Mouse (Mus musculus) stomach, embryonic 16.5 days (tissue): Measurements from ENCODE around the gene Wdr41. TPM values are rescaled to one million over a fixed set of nuclear protein-coding genes. Genes with fewer than 3 reads are reported as not detected.

Experiments
- ATAC-seq: fragments of 200-750 bp; cut with Nextera tagmentation; 2 replicates; pipeline ENCODE4 v1.8.0; 2017; ENCODE audit warnings: moderate number of reproducible peaks, moderate TSS enrichment; ENCODE audit not compliant: insufficient read depth, low FRiP score
- H3K27ac ChIP-seq: fragments of 300-500 bp; sonication (generic); 2 replicates; pipeline ENCODE4 v1.5.1; 2014; ENCODE audit warnings: low read length
- H3K27me3 ChIP-seq: fragments of 300-500 bp; sonication (generic); 2 replicates; pipeline ENCODE4 v1.6.1; 2014; ENCODE audit warnings: low read length, control low read depth, mixed read lengths; ENCODE audit not compliant: control insufficient read depth, insufficient read depth
- H3K36me3 ChIP-seq: fragments of 300-500 bp; sonication (generic); 2 replicates; pipeline ENCODE4 v1.6.1; 2014; ENCODE audit warnings: low read length; ENCODE audit not compliant: control insufficient read depth, insufficient read depth
- H3K4me1 ChIP-seq: fragments of 300-500 bp; sonication (generic); 2 replicates; pipeline ENCODE4 v1.6.1; 2014; ENCODE audit warnings: low read length, control low read depth, mixed read lengths; ENCODE audit not compliant: control insufficient read depth, insufficient read depth
- H3K4me2 ChIP-seq: fragments of 300-500 bp; sonication (generic); 2 replicates; pipeline ENCODE4 v1.6.1; 2014; ENCODE audit warnings: low read depth, low read length, mixed read lengths
- H3K4me3 ChIP-seq: fragments of 300-500 bp; sonication (generic); replicated peaks from 2 replicates; pipeline ENCODE4 v1.5.1; 2014; ENCODE audit warnings: mild to moderate bottlenecking, low read length
- H3K9ac ChIP-seq: fragments of 300-500 bp; sonication (generic); 2 replicates; pipeline ENCODE4 v1.6.1; 2014; ENCODE audit warnings: low read length
- H3K9me3 ChIP-seq: fragments of 300-500 bp; sonication (generic); replicated peaks from 2 replicates; pipeline ENCODE4 v1.6.1; 2016; ENCODE audit warnings: low read length, control low read depth; ENCODE audit not compliant: control insufficient read depth
- WGBS: fragments of 180-500 bp; shearing (Covaris S2); extraction: QIAGEN DNeasy Blood & Tissue Kit; methylation state at CpG from one replicate; pipeline ENCODE4 v1.1.7; 2014; 5-methylcytosine and 5-hydroxymethylcytosine counted together
- polyA plus RNA-seq: library from polyadenylated mRNA; unstranded; fragments of >200 nt; fragmentation: Nextera tagmentation; extraction: Ambion mirVana; gene quantifications from 2 replicates; pipeline ENCODE4 v1.2.1, GENCODE M21; 2015

Gene Wdr41
- polyA plus RNA-seq, 1 experiment from 2014 or later, result 20.1 TPM

- no peak for ATAC-seq
- WGBS, result 40% methylated on average over 7 of the region's 7 CpGs
- no peaks in the 10 kb centered on the region for H3K9me3 ChIP-seq
- H3K4me1 ChIP-seq, result peaks cover 10% of the 10 kb centered on the region
- H3K36me3 ChIP-seq, result no peaks in the 10 kb centered on the region
- no peak overlapping the region for H3K9ac ChIP-seq
- no peak overlapping the region for H3K4me3 ChIP-seq
- no peaks in the 10 kb centered on the region for H3K27me3 ChIP-seq
- H3K4me2 ChIP-seq, result no peak overlapping the region
- H3K27ac ChIP-seq, result no peak overlapping the region
Observed at GRCm38 (mm10) chr13:94979081-94979480, 2.9 kb downstream of the Wdr41 start.

GRCm38 (mm10) chr13:94990516-94990915 is 14.4 kb downstream of the Wdr41 start:
- peak; percentile 82 for ATAC-seq
- H3K9ac ChIP-seq, result no peak overlapping the region
- H3K27me3 ChIP-seq, result no peaks in the 10 kb centered on the region
- no peak overlapping the region for H3K4me2 ChIP-seq
- no peak overlapping the region for H3K27ac ChIP-seq
- no peak overlapping the region for H3K4me3 ChIP-seq
- no peaks in the 10 kb centered on the region for H3K4me1 ChIP-seq
- 0 out of 2 replicates have a peak, but pooled peaks cover 5% of the 10 kb centered on the region for H3K36me3 ChIP-seq
- no peaks in the 10 kb centered on the region; the same call in 1 of the 2 replicates for H3K9me3 ChIP-seq
- WGBS, result 44% methylated on average over 5 of the region's 5 CpGs

DNA sequence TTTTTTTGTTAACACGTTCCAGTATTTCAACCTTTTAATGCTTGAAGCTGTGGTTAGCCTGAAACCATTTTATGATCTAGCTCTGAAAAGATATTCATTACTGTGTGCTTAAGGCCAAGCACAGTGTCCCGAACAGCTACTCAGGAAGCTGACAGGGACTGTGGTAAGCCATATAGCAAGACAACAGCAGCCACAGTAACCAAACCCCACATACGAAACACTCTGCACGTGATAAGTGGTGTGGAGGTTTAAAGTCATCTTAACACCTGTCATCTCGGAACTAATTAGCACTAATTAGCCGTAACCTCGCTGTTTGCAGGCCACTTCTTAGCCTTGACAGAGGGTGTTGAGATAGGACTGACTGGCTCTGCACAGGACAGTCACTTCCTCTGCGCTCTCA is 31.1 kb downstream of the Wdr41 start:
- no peaks in the 10 kb centered on the region for H3K27me3 ChIP-seq
- H3K4me3 ChIP-seq, result no peak overlapping the region
- H3K27ac ChIP-seq, result no peak overlapping the region
- no peaks in the 10 kb centered on the region for H3K9me3 ChIP-seq
- no peaks in the 10 kb centered on the region for H3K36me3 ChIP-seq
- ATAC-seq, result no peak
- no peak overlapping the region for H3K4me2 ChIP-seq
- WGBS, result 73% methylated on average over 8 of the region's 8 CpGs
- no peak overlapping the region for H3K9ac ChIP-seq
- no peaks in the 10 kb centered on the region for H3K4me1 ChIP-seq

DNA sequence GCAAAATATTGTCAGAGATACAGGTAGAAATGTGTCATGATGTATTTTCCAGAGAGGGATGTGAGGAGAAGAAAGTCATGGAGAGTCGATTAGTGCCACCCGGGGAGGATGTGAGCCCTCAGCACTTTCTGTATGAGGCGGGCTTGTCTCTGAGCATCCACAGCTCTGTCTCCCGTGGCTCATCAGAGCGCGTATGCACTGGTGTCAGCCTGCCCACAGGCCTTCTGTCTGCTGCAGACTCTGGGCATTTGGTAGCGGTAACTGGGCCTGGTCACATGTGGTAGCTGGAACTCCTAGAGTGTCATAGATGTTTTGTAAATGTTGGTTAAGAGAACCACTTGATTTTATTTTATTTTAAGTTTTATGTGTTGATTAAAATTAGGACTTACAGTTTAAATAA is 33.1 kb downstream of the Wdr41 start:
- no peak overlapping the region for H3K4me3 ChIP-seq
- H3K27me3 ChIP-seq, result no peaks in the 10 kb centered on the region
- no peak for ATAC-seq
- H3K9me3 ChIP-seq, result no peaks in the 10 kb centered on the region
- no peak overlapping the region for H3K27ac ChIP-seq
- H3K36me3 ChIP-seq, result no peaks in the 10 kb centered on the region
- H3K9ac ChIP-seq, result no peak overlapping the region
- no peak overlapping the region for H3K4me2 ChIP-seq
- no peaks in the 10 kb centered on the region for H3K4me1 ChIP-seq
- 93% methylated on average over 7 of the region's 7 CpGs for WGBS

DNA sequence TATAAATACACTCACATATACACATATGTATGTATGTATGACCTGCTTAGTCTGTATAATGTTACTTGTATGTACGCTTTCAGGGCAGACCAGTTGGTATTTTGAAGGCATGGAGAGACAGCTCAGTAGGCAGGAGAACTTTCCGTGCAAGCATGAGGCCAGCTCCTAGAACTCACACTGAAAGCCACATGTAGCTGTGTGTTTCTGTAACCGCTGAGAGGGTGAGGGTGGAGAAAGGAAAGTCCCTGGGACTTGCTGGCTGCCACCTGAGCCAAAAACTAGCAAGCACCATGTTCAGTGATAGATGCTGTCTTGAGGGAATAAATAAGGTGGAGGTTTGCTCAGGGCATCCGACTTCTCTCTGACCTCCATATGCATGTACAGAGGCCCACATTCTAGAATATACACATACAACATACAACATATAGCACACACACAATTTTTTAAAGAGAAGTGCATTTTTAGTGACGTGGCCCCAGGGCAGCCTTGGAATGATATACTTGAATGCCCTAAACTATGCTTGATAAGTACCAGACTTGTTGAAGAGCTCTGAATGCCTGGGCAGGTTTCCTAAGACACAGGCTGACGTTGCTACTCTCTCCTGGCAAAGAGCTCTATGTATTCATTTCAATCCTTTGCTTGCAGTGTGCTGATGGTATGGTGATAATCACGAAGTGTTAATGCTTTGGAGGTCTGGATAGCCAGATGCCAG is 35.6 kb downstream of the Wdr41 start:
- Histone ChIP-seq H3K4me1 (no peaks in the 10 kb centered on the region), H3K9me3 (no peaks in the 10 kb centered on the region), H3K4me2 (no peak overlapping the region), H3K27ac (no peak overlapping the region), H3K4me3 (no peak overlapping the region), H3K9ac (no peak overlapping the region), H3K36me3 (no peaks in the 10 kb centered on the region), H3K27me3 (no peaks in the 10 kb centered on the region)
- no peak for ATAC-seq
- 88% methylated on average over 7 of the region's 7 CpGs for WGBS

- H3K27ac ChIP-seq, result no peak overlapping the region
Observed at GRCm38 (mm10) chr13:95017278-95017677, 41.1 kb downstream of the Wdr41 start.

GRCm38 (mm10) chr13:95017916-95018315 is 41.8 kb downstream of the Wdr41 start:
- Histone ChIP-seq H3K4me1 (0 out of 2 replicates have a peak, but pooled peaks cover 6% of the 10 kb centered on the region), H3K27ac (no peak overlapping the region), H3K36me3 (no peaks in the 10 kb centered on the region), H3K27me3 (no peaks in the 10 kb centered on the region), H3K4me2 (no peak overlapping the region), H3K9ac (no peak overlapping the region), H3K9me3 (no peaks in the 10 kb centered on the region), H3K4me3 (no peak overlapping the region)
- peak; percentile 78 for ATAC-seq
- WGBS, result 2% methylated on average over 9 of the region's 9 CpGs

More at GRCm38 (mm10) chr13:95017278-95017677, 41.1 kb downstream of the Wdr41 start:
- Histone ChIP-seq H3K27me3 (no peaks in the 10 kb centered on the region), H3K4me3 (no peak overlapping the region), H3K4me1 (0 out of 2 replicates have a peak, but pooled peaks cover 6% of the 10 kb centered on the region), H3K9me3 (no peaks in the 10 kb centered on the region), H3K4me2 (no peak overlapping the region), H3K36me3 (no peaks in the 10 kb centered on the region), H3K9ac (no peak overlapping the region)
- WGBS, result 87% methylated on average over 6 of the region's 6 CpGs
- ATAC-seq, result no peak

- H3K27ac ChIP-seq, result no peak overlapping the region
- 0 out of 2 replicates have a peak, but pooled peaks cover 6% of the 10 kb centered on the region for H3K4me1 ChIP-seq
- no peaks in the 10 kb centered on the region for H3K36me3 ChIP-seq
- no peak overlapping the region for H3K4me3 ChIP-seq
- H3K27me3 ChIP-seq, result no peaks in the 10 kb centered on the region
- 78% methylated on average over 6 of the region's 6 CpGs for WGBS
- no peak overlapping the region for H3K4me2 ChIP-seq
- ATAC-seq, result no peak
- H3K9ac ChIP-seq, result no peak overlapping the region
- no peaks in the 10 kb centered on the region for H3K9me3 ChIP-seq
Observed at GRCm38 (mm10) chr13:95019345-95019744, 43.2 kb downstream of the Wdr41 start.

GRCm38 (mm10) chr13:95020216-95020615 is 44.1 kb downstream of the Wdr41 start:
- no peak for ATAC-seq
- Histone ChIP-seq H3K27me3 (no peaks in the 10 kb centered on the region), H3K27ac (no peak overlapping the region), H3K4me2 (no peak overlapping the region), H3K4me1 (0 out of 2 replicates have a peak, but pooled peaks cover 6% of the 10 kb centered on the region), H3K36me3 (no peaks in the 10 kb centered on the region), H3K9me3 (no peaks in the 10 kb centered on the region), H3K4me3 (no peak overlapping the region), H3K9ac (no peak overlapping the region)
- 83% methylated on average over 6 of the region's 6 CpGs for WGBS
